Mouse (Mus musculus) olfactory bulb, adult 2 months (tissue): ENCODE results near the gene Scgn.

Source experiments
- CTCF ChIP-seq: fragments of 200-500 bp; IDR thresholded peaks from 2 replicates; pipeline ENCODE4 v1.5.1; 2012; ENCODE audit warnings: low read depth, mild to moderate bottlenecking, low read length, moderate library complexity; ENCODE audit not compliant: insufficient read depth
- POLR2A ChIP-seq: fragments of 200-500 bp; IDR thresholded peaks from 2 replicates; pipeline ENCODE4 v1.6.1; 2012; ENCODE audit warnings: mild to moderate bottlenecking, low read depth, low read length, moderate library complexity; ENCODE audit not compliant: insufficient read depth

DNA sequence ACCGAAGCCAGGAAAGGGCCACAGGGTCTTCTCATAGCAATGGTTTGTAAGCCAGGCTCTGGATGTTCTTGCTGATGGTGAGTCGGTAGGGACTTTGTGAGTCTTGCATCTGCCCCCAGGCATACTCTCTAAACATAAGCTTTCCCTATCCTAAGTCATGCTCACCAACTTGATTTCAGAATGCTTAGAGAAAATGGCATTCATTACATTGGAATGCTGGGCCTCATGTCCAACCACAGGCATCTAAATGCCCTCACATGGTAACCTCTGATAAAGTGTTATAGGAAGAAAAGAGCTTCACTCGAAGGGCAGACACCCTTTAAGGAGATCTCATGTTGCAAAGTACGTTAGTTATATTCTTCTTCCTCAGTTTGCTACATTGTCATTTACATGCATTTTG is 27.5 kb upstream of the Scgn start:
- TF ChIP-seq CTCF (no peak), POLR2A (no peak)
